22 mouse cellular contexts compared by ENCODE assay signal in the genomic region with DNA sequence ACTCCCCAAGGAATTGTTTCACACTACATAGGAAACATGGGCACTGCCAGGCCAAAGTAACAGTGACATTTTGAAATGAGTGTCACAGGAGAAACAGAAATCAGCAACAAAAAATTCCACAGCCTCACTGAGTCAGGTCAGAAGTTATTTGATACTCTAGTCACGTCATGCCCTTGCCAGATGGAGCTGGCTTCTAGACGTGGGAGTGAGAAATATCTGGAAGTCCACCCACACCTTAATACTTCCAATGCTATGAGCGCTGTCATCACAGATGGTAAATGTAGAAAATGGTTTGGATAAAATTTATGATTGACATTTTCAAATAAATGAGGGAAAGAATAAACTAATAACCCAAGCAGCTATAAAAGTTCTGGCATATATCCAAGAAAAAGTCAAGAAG.
DNase-seq lines count a peak whose midpoint lies in the region; ATAC-seq lines count a peak whose summit lies in the region.
"Had no signal": no experiment of that assay in that cellular context is flagged by ENCODE, and none has a peak within 500 bp of the region (broad histone marks: within the 10 kb centered on the region; RNA-seq: fewer than 3 reads in every experiment).

No protein-coding gene starts in this region.

- peak; percentile 46; the same call in 1 of the 2 replicates for ATAC-seq in forebrain, embryonic 15.5 days (replicated peaks)
- peak; percentile 83; the same call in 1 of the 2 replicates for ATAC-seq in midbrain, embryonic 15.5 days (replicated peaks)
- no peak for ATAC-seq in midbrain, embryonic 11.5 days (ENCODE audit: low FRiP score)
- peak; percentile 54; the same call in 1 of the 2 replicates for ATAC-seq in limb, embryonic 13.5 days (ENCODE audit: low FRiP score, low read depth)

- H3K27me3 ChIP-seq in forebrain, embryonic 15.5 days: no peaks in the 10 kb centered on the region
- no peaks in the 10 kb centered on the region for H3K27me3 ChIP-seq in forebrain, embryonic 10.5 days (ENCODE audit: poor library complexity, severe bottlenecking)
- no peaks in the 10 kb centered on the region for H3K27me3 ChIP-seq in midbrain, embryonic 15.5 days (replicated peaks)
- H3K27me3 ChIP-seq in midbrain, embryonic 11.5 days (ENCODE audit: control insufficient read depth, insufficient read depth, low read length): no peaks in the 10 kb centered on the region
- H3K27me3 ChIP-seq in limb, embryonic 13.5 days: no peaks in the 10 kb centered on the region
- H3K27me3 ChIP-seq: embryonic facial prominence, embryonic 15.5 days; neural tube, embryonic 15.5 days had no signal

- H3K4me1 ChIP-seq in forebrain, embryonic 15.5 days: no peaks in the 10 kb centered on the region
- H3K4me1 ChIP-seq in forebrain, embryonic 10.5 days: no peaks in the 10 kb centered on the region
- H3K4me1 ChIP-seq in midbrain, embryonic 15.5 days: no peaks in the 10 kb centered on the region
- H3K4me1 ChIP-seq in midbrain, embryonic 11.5 days (ENCODE audit: control insufficient read depth, insufficient read depth, low read length): no peaks in the 10 kb centered on the region
- 0 out of 2 replicates have a peak, but pooled peaks cover 4% of the 10 kb centered on the region for H3K4me1 ChIP-seq in limb, embryonic 13.5 days
- H3K4me1 ChIP-seq: embryonic facial prominence, embryonic 15.5 days; heart, embryonic 10.5 days; neural tube, embryonic 15.5 days had no signal

- no peak overlapping the region for H3K9ac ChIP-seq in forebrain, embryonic 15.5 days (replicated peaks)
- H3K9ac ChIP-seq in midbrain, embryonic 15.5 days: no peak overlapping the region
- H3K9ac ChIP-seq in midbrain, embryonic 11.5 days (ENCODE audit: low read length): no peak overlapping the region
- no peak overlapping the region for H3K9ac ChIP-seq in limb, embryonic 13.5 days
- H3K9ac ChIP-seq: embryonic facial prominence, embryonic 15.5 days; neural tube, embryonic 15.5 days had no signal

- no peak overlapping the region for H3K27ac ChIP-seq in forebrain, embryonic 15.5 days (replicated peaks)
- no peak overlapping the region for H3K27ac ChIP-seq in forebrain, embryonic 10.5 days
- no peak overlapping the region for H3K27ac ChIP-seq in midbrain, embryonic 15.5 days
- H3K27ac ChIP-seq in midbrain, embryonic 11.5 days (ENCODE audit: low read depth, low read length): no peak overlapping the region
- H3K27ac ChIP-seq in limb, embryonic 13.5 days: no peak overlapping the region
- H3K27ac ChIP-seq: embryonic facial prominence, embryonic 15.5 days; heart, embryonic 10.5 days; neural tube, embryonic 15.5 days had no signal

- H3K36me3 ChIP-seq in forebrain, embryonic 15.5 days: no peaks in the 10 kb centered on the region
- no peaks in the 10 kb centered on the region for H3K36me3 ChIP-seq in forebrain, embryonic 10.5 days (replicated peaks)
- no peaks in the 10 kb centered on the region for H3K36me3 ChIP-seq in midbrain, embryonic 15.5 days (replicated peaks)
- H3K36me3 ChIP-seq in midbrain, embryonic 11.5 days (ENCODE audit: control insufficient read depth, insufficient read depth, low read length): no peaks in the 10 kb centered on the region
- no peaks in the 10 kb centered on the region for H3K36me3 ChIP-seq in limb, embryonic 13.5 days
- H3K36me3 ChIP-seq: embryonic facial prominence, embryonic 15.5 days; heart, embryonic 10.5 days; neural tube, embryonic 15.5 days had no signal

- H3K4me3 ChIP-seq in forebrain, embryonic 15.5 days: no peak overlapping the region
- H3K4me3 ChIP-seq in forebrain, embryonic 10.5 days: no peak overlapping the region
- no peak overlapping the region for H3K4me3 ChIP-seq in midbrain, embryonic 15.5 days
- no peak overlapping the region for H3K4me3 ChIP-seq in midbrain, embryonic 11.5 days (ENCODE audit: low read depth, low read length)
- no peak overlapping the region for H3K4me3 ChIP-seq in limb, embryonic 13.5 days
- H3K4me3 ChIP-seq: embryonic facial prominence, embryonic 15.5 days; heart, embryonic 10.5 days; neural tube, embryonic 15.5 days had no signal

- no peak for DNase-seq in forebrain, embryonic 10.5 days (ENCODE audit: extremely low spot score, low spot score)
- no peak for DNase-seq in midbrain, embryonic 11.5 days (ENCODE audit: low spot score, missing footprints)
- peak; percentile 62 for DNase-seq in layer of hippocampus, adult 11-12 months (ENCODE audit: low spot score)
- DNase-seq in natural killer cell, adult 2 months (ENCODE audit: low spot score in 2 of 2): no peak
- DNase-seq in gastrocnemius, adult 8-10 months (ENCODE audit: low spot score in 2 of 2): no peak
- DNase-seq: adrenal gland, postnatal 36 days; B cell, adult 2 months; cerebellum, postnatal 14 days; embryo, embryonic 11 days; gastrocnemius, postnatal 36 days; heart, postnatal 14 days; kidney, adult 8-10 months; kidney, postnatal 36 days; lung, adult 2 months; lung, postnatal 36 days; thymus, adult 2 months had no signal

- no peaks in the 10 kb centered on the region for H3K9me3 ChIP-seq in forebrain, embryonic 15.5 days
- H3K9me3 ChIP-seq in forebrain, embryonic 10.5 days: no peaks in the 10 kb centered on the region
- no peaks in the 10 kb centered on the region for H3K9me3 ChIP-seq in midbrain, embryonic 15.5 days
- H3K9me3 ChIP-seq in midbrain, embryonic 11.5 days (ENCODE audit: control insufficient read depth, low read length): no peaks in the 10 kb centered on the region
- no peaks in the 10 kb centered on the region for H3K9me3 ChIP-seq in limb, embryonic 13.5 days
- H3K9me3 ChIP-seq: embryonic facial prominence, embryonic 15.5 days; heart, embryonic 10.5 days; neural tube, embryonic 15.5 days had no signal

- 62% methylated on average over 3 of the region's 3 CpGs for WGBS in forebrain, embryonic 15.5 days
- 83% methylated on average over 3 of the region's 3 CpGs for WGBS in forebrain, embryonic 10.5 days
- WGBS in midbrain, embryonic 15.5 days: 61% methylated on average over 3 of the region's 3 CpGs
- WGBS in midbrain, embryonic 11.5 days: 63% methylated on average over 3 of the region's 3 CpGs
- 38% methylated on average over 3 of the region's 3 CpGs for WGBS in limb, embryonic 13.5 days

- no peak overlapping the region for H3K4me2 ChIP-seq in forebrain, embryonic 15.5 days (replicated peaks)
- no peak overlapping the region for H3K4me2 ChIP-seq in midbrain, embryonic 15.5 days
- H3K4me2 ChIP-seq in midbrain, embryonic 11.5 days: no peak overlapping the region
- H3K4me2 ChIP-seq in limb, embryonic 13.5 days (replicated peaks): no peak overlapping the region
- H3K4me2 ChIP-seq: embryonic facial prominence, embryonic 15.5 days; neural tube, embryonic 15.5 days had no signal
